Mouse (Mus musculus) left cerebral cortex, postnatal 36 days (tissue): ENCODE data around the gene Zfand5. TPM values are rescaled to one million over a fixed set of nuclear protein-coding genes. Genes with fewer than 3 reads are reported as not detected.

Experiments used
- DNase-seq, 2 experiments: peaks; one replicate each; pipeline ENCODE4 v3.0.0; 2021 to 2022; ENCODE audit warnings: low spot score in 2 of 2, mixed read lengths in 1 of 2
- intact Hi-C: fragments of 180-260 bp; cut with DNase I; formaldehyde crosslinking; loops from one replicate; pipeline ENCODE4 v1.15.1; 2025
- total RNA-seq, 2 experiments: library from RNA; stranded (reverse); gene quantifications; 2 replicates each; pipeline ENCODE4 v1.2.3; 2021

The Zfand5 gene
- total RNA-seq, 2 experiments from 2014 or later, result 162 to 166 TPM

GRCm38 (mm10) chr19:21315701-21316100, 43.6 kb downstream of the Zfand5 start:
- intact Hi-C loops, result no loop called here
- DNase-seq, result no peak

- intact Hi-C loops, result no loop called here
- no peak for DNase-seq
Observed at GRCm38 (mm10) chr19:21319618-21320017, 47.5 kb downstream of the Zfand5 start.

GRCm38 (mm10) chr19:21325333-21325732, 53.3 kb downstream of the Zfand5 start:
- DNase-seq, result no peak
- intact Hi-C loops, result no loop called here

- DNase-seq, result no peak
- intact Hi-C loops, result no loop called here
Observed at GRCm38 (mm10) chr19:21328951-21329350, 56.9 kb downstream of the Zfand5 start.

- peak; percentile 10 to 15 for DNase-seq
- intact Hi-C loops, result no loop called here
Observed at GRCm38 (mm10) chr19:21329770-21330169, 57.7 kb downstream of the Zfand5 start.

GRCm38 (mm10) chr19:21330305-21331115, 58.4 kb downstream of the Zfand5 start:
- intact Hi-C loops, result no loop called here
- no peak for DNase-seq

GRCm38 (mm10) chr19:21331621-21332155, 59.6 kb downstream of the Zfand5 start:
- DNase-seq, result no peak
- intact Hi-C loops, result no loop called here

Other genes starting within 250 kb of the Zfand5 start
- gene Gda, start 201.2 kb downstream of the Zfand5 start, total RNA-seq, result 100 to 1,000 TPM; 184 to 196 TPM